Mouse (Mus musculus): ENCODE data around the gene Gm11733. TPM values are rescaled to one million over a fixed set of nuclear protein-coding genes. Genes with fewer than 3 reads are reported as not detected.

Gene Gm11733
- total and polyA plus RNA-seq, 2 experiments = not detected

DNA sequence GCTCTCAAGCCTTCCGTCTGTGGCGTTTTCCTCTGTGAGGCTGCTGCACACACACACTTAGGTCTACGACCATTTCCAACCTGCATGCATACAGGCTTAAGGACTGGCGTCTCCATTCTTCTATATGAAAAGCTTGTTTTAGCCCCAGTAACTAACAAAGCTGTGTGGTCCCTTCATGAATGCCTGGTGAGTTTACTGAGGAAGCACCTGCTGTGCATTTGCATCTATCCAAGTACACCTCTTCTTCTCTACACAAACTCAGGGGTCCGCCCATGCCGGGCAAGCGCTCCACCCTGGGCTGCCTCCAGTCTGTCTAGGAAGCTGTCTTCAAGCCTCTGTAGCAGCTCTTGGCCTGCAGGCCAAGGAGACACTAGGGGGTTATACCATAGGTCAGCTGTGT lies 17.3 kb upstream of the Gm11733 start:
- Histone ChIP-seq H3K4me3 (ENCODE audit: insufficient read depth, low read depth, low read length) (no peak overlapping the region), H3K27ac (replicated peaks; ENCODE audit: insufficient read depth, low read depth, low read length) (no peak overlapping the region), H3K27me3 (ENCODE audit: control insufficient read depth, insufficient read depth, low read length) (no peaks in the 10 kb centered on the region), H3K4me1 (ENCODE audit: control insufficient read depth, insufficient read depth, low read length) (no peaks in the 10 kb centered on the region), H3K9ac (ENCODE audit: low read depth, low read length) (no peak overlapping the region), H3K36me3 (ENCODE audit: control insufficient read depth, insufficient read depth, low read length) (no peaks in the 10 kb centered on the region), H3K79me2 (ENCODE audit: control insufficient read depth, insufficient read depth, low read length) (no peaks in the 10 kb centered on the region)
- DNase-seq (ENCODE audit: extremely low read depth, low read depth, low spot score) = no peak
- TF ChIP-seq POLR2A (IDR thresholded peaks at IDR 0.05; ENCODE audit: extremely low read depth, insufficient read depth, low read length) (no peak), CTCF (IDR thresholded peaks at IDR 0.05; ENCODE audit: low read depth, low read length) (no peak)
- 93% methylated on average over 7 of the region's 7 CpGs for WGBS

- no peak for DNase-seq (ENCODE audit: extremely low read depth, low read depth, low spot score)
- no peaks in the 10 kb centered on the region for H3K4me1 ChIP-seq (ENCODE audit: control insufficient read depth, insufficient read depth, low read length)
- 43% methylated on average over 6 of the region's 6 CpGs for WGBS
- no peak overlapping the region for H3K9ac ChIP-seq (ENCODE audit: low read depth, low read length)
- H3K36me3 ChIP-seq (ENCODE audit: control insufficient read depth, insufficient read depth, low read length) = no peaks in the 10 kb centered on the region
- TF ChIP-seq CTCF (IDR thresholded peaks at IDR 0.05; ENCODE audit: low read depth, low read length) = no peak
- TF ChIP-seq POLR2A (IDR thresholded peaks at IDR 0.05; ENCODE audit: extremely low read depth, insufficient read depth, low read length) = no peak
- no peaks in the 10 kb centered on the region for H3K79me2 ChIP-seq (ENCODE audit: control insufficient read depth, insufficient read depth, low read length)
- no peak overlapping the region for H3K27ac ChIP-seq (replicated peaks; ENCODE audit: insufficient read depth, low read depth, low read length)
- no peaks in the 10 kb centered on the region; the same call in 1 of the 2 replicates for H3K27me3 ChIP-seq (ENCODE audit: control insufficient read depth, insufficient read depth, low read length)
- H3K4me3 ChIP-seq (ENCODE audit: insufficient read depth, low read depth, low read length) = no peak overlapping the region
Observed at GRCm38 (mm10) chr11:117468585-117469363, 15.4 kb upstream of the Gm11733 start.

DNA sequence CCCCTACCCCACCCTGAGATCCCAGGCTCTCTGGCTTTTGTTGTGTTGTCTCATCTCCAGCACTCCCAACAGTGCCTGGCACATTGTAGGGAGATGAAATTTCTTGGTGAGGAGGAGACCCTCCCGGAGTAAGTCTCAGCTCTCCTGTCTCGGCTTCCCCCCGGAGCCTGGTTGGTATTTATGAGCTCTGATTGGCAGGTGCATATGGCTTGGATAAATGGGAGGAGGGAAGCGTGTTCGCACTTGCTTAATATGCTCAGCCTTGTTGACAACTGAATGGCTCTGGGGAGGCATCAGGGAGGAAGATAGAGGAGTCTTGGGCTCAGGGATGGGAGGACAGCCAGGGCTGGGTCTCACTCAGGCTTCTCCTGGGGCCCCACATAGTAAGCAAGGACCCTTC lies 14.4 kb upstream of the Gm11733 start:
- DNase-seq (ENCODE audit: extremely low read depth, low read depth, low spot score) = no peak
- Histone ChIP-seq H3K79me2 (ENCODE audit: control insufficient read depth, insufficient read depth, low read length) (no peaks in the 10 kb centered on the region), H3K27me3 (ENCODE audit: control insufficient read depth, insufficient read depth, low read length) (no peaks in the 10 kb centered on the region; the same call in 1 of the 2 replicates), H3K9ac (ENCODE audit: low read depth, low read length) (no peak overlapping the region), H3K27ac (replicated peaks; ENCODE audit: insufficient read depth, low read depth, low read length) (no peak overlapping the region), H3K4me1 (ENCODE audit: control insufficient read depth, insufficient read depth, low read length) (no peaks in the 10 kb centered on the region), H3K36me3 (ENCODE audit: control insufficient read depth, insufficient read depth, low read length) (no peaks in the 10 kb centered on the region), H3K4me3 (ENCODE audit: insufficient read depth, low read depth, low read length) (no peak overlapping the region)
- TF ChIP-seq POLR2A (IDR thresholded peaks at IDR 0.05; ENCODE audit: extremely low read depth, insufficient read depth, low read length) (no peak), CTCF (IDR thresholded peaks at IDR 0.05; ENCODE audit: low read depth, low read length) (no peak)
- 94% methylated on average over 5 of the region's 5 CpGs for WGBS

DNA sequence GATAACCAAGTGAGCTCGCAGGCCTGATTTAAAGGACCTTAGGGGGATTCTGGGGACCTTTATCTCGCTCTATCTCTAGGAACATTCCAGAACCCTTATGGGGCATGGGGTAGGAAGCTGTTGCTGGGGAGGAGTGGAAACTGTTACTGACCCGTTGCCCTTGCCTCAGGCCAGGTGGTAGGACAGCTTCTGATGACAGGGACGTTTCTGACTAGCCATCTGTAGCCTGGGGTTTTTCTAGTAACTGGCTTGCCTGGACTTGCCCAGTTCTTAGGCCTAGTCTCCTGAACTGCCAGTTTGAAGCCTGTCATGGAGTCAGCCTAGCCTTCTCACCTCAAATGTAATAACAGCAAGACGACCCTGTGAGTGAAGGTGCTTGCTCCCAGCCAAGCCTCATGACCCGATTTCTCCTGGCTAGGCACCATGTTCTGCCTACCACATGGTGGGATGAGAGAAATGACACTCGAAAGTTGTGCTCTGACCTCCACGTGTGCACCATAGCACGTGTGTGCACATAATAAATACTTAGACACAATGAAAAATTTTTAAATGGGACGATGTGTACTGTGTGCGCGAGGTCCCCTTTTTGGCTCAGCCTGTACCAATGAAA lies 13.5 kb upstream of the Gm11733 start:
- no peaks in the 10 kb centered on the region for H3K4me1 ChIP-seq (ENCODE audit: control insufficient read depth, insufficient read depth, low read length)
- no peak overlapping the region for H3K4me3 ChIP-seq (ENCODE audit: insufficient read depth, low read depth, low read length)
- DNase-seq (ENCODE audit: extremely low read depth, low read depth, low spot score) = no peak
- TF ChIP-seq POLR2A (IDR thresholded peaks at IDR 0.05; ENCODE audit: extremely low read depth, insufficient read depth, low read length) (no peak), CTCF (IDR thresholded peaks at IDR 0.05; ENCODE audit: low read depth, low read length) (no peak)
- no peak overlapping the region for H3K9ac ChIP-seq (ENCODE audit: low read depth, low read length)
- no peaks in the 10 kb centered on the region for H3K36me3 ChIP-seq (ENCODE audit: control insufficient read depth, insufficient read depth, low read length)
- no peak overlapping the region for H3K27ac ChIP-seq (replicated peaks; ENCODE audit: insufficient read depth, low read depth, low read length)
- H3K79me2 ChIP-seq (ENCODE audit: control insufficient read depth, insufficient read depth, low read length) = no peaks in the 10 kb centered on the region
- 88% methylated on average over 12 of the region's 12 CpGs for WGBS
- H3K27me3 ChIP-seq (ENCODE audit: control insufficient read depth, insufficient read depth, low read length) = no peaks in the 10 kb centered on the region; the same call in 1 of the 2 replicates

- no peak for DNase-seq (ENCODE audit: extremely low read depth, low read depth, low spot score)
- Histone ChIP-seq H3K4me1 (ENCODE audit: control insufficient read depth, insufficient read depth, low read length) (no peaks in the 10 kb centered on the region), H3K79me2 (ENCODE audit: control insufficient read depth, insufficient read depth, low read length) (no peaks in the 10 kb centered on the region), H3K4me3 (ENCODE audit: insufficient read depth, low read depth, low read length) (no peak overlapping the region), H3K27ac (replicated peaks; ENCODE audit: insufficient read depth, low read depth, low read length) (no peak overlapping the region), H3K27me3 (ENCODE audit: control insufficient read depth, insufficient read depth, low read length) (no peaks in the 10 kb centered on the region; the same call in 1 of the 2 replicates), H3K36me3 (ENCODE audit: control insufficient read depth, insufficient read depth, low read length) (no peaks in the 10 kb centered on the region), H3K9ac (ENCODE audit: low read depth, low read length) (no peak overlapping the region)
- 78% methylated on average over 14 of the region's 14 CpGs for WGBS
- TF ChIP-seq CTCF (IDR thresholded peaks at IDR 0.05; ENCODE audit: low read depth, low read length) = no peak
- TF ChIP-seq POLR2A (IDR thresholded peaks at IDR 0.05; ENCODE audit: extremely low read depth, insufficient read depth, low read length) = no peak
Observed at GRCm38 (mm10) chr11:117471625-117472283, 12.4 kb upstream of the Gm11733 start.
